Mouse (Mus musculus): ENCODE results near the gene Ccdc93. TPM values are rescaled to one million over a fixed set of nuclear protein-coding genes. Genes with fewer than 3 reads are reported as not detected.
A peak's percentile ranks its signal among the peaks of the same experiment; 100 is the strongest.

Gene Ccdc93
- polyA plus RNA-seq, 1 experiment from 2014 or later: 11.5 TPM

DNA sequence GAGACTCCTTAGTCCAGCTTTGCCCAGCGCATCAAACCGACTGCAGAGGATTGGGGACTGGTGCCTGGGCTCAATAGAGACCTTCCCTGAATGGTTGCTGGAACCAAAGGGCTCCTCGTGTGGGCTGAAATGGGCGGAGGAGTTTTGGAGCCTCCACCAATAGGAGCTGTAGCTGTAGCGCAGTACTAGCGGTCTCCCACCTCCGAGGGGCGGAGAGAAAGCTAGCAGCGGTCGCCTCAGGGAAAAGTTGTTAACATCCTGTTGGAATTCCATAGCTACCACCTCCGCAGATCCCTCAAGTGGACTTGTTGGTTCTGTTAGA is 97.5 kb downstream of the Ccdc93 start, which contains the start of gene Htr5b:
Gene Htr5b, minus strand, starts transcription at position 67 of the 322 bp plus-strand sequence.
- Histone ChIP-seq H3K27me3 (peaks cover 23% of the 10 kb centered on the region; the same call in 1 of the 2 replicates), H3K4me2 (replicated peaks) (peak within 1 kb of the TSS; percentile 55), H3K9ac (replicated peaks) (no peak within 1 kb of the TSS; the same call in 1 of the 2 replicates), H3K36me3 (no peaks in the 10 kb centered on the region), H3K9me3 (no peaks in the 10 kb centered on the region), H3K27ac (replicated peaks) (no peak within 1 kb of the TSS), H3K4me1 (peaks cover 16% of the 10 kb centered on the region), H3K4me3 (peak within 1 kb of the TSS; percentile 36)
- peak; percentile 94 for ATAC-seq (replicated peaks)
- 4% methylated on average over 11 of the region's 11 CpGs for WGBS

DNA sequence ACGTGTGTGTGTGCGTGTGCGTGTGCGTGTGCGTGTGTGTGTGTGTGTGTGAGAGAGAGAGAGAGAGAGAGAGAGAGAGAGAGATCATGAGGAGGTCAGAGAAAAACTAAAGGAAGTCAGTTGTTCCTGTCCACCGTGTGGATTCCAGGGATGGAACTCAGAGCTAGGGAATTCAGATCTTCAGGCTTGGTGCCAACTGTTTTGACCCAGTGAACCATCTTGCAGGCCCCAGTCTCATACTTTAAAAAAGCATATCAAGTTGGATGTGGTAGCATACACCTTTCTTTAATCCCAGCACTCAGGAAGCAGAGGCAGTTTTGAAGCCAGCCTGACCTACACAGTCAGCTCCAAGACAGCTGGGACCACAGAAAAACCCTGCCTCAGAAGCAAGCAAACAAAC is 98.4 kb downstream of the Ccdc93 start:
- no peak for ATAC-seq (replicated peaks)
- no peaks in the 10 kb centered on the region for H3K36me3 ChIP-seq
- peaks cover 23% of the 10 kb centered on the region; the same call in 1 of the 2 replicates for H3K27me3 ChIP-seq
- H3K4me2 ChIP-seq (replicated peaks): no peak overlapping the region
- no peak overlapping the region for H3K4me3 ChIP-seq
- no peak overlapping the region for H3K9ac ChIP-seq (replicated peaks)
- H3K9me3 ChIP-seq: no peaks in the 10 kb centered on the region
- 87% methylated on average over 6 of the region's 6 CpGs for WGBS
- peaks cover 16% of the 10 kb centered on the region for H3K4me1 ChIP-seq
- no peak overlapping the region for H3K27ac ChIP-seq (replicated peaks)

DNA sequence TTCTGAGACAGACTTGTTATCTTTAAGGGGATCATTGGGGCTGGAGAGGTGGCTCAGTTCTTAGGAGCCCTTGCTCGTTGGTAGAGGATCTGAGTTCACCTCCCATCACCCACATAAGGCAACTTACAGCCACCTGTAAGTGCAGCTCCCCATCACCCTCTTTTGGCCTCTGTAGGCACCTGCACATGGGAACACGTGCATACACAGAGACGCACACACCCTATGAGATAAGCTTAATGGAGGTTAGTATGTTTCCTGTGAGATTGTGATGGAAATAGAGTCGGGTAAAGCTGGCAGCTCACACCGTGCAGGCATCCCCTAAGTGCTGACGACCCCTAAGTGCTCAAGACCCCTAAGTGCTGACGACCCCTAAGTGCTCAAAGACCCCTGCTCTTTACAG is 100.6 kb downstream of the Ccdc93 start:
- 76% methylated on average over 7 of the region's 7 CpGs for WGBS
- no peak overlapping the region for H3K4me2 ChIP-seq (replicated peaks)
- no peak overlapping the region for H3K27ac ChIP-seq (replicated peaks)
- no peak for ATAC-seq (replicated peaks)
- no peaks in the 10 kb centered on the region for H3K9me3 ChIP-seq
- H3K9ac ChIP-seq (replicated peaks): no peak overlapping the region
- no peaks in the 10 kb centered on the region for H3K36me3 ChIP-seq
- no peak overlapping the region for H3K4me3 ChIP-seq
- H3K4me1 ChIP-seq: peaks cover 16% of the 10 kb centered on the region
- peaks cover 23% of the 10 kb centered on the region; the same call in 1 of the 2 replicates for H3K27me3 ChIP-seq

DNA sequence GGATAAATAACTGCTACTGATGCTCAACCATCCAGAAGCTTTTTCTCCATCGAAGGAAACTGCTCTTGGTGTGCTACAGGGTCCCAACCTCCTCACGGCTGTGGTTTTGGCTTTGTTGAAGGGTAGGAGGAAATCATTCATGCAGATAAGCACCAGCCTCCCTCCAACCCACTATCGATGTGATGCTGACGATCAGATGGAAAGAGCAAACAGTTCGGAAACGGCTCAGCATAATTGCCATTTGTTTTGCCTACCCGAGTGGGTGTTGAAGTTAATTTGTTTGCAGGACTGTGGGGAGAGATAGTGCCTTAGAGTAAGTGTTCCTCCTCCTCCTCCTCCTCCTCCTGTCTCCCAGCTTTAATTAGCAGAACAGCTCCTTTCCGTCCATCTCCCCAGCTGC is 109.5 kb downstream of the Ccdc93 start:
- no peak overlapping the region for H3K9ac ChIP-seq (replicated peaks)
- no peaks in the 10 kb centered on the region for H3K9me3 ChIP-seq
- H3K36me3 ChIP-seq: no peaks in the 10 kb centered on the region
- no peaks in the 10 kb centered on the region for H3K4me1 ChIP-seq
- no peak overlapping the region for H3K4me2 ChIP-seq (replicated peaks)
- ATAC-seq (replicated peaks): no peak
- H3K27me3 ChIP-seq: no peaks in the 10 kb centered on the region
- no peak overlapping the region for H3K4me3 ChIP-seq
- no peak overlapping the region for H3K27ac ChIP-seq (replicated peaks)
- WGBS: 64% methylated on average over 8 of the region's 8 CpGs

DNA sequence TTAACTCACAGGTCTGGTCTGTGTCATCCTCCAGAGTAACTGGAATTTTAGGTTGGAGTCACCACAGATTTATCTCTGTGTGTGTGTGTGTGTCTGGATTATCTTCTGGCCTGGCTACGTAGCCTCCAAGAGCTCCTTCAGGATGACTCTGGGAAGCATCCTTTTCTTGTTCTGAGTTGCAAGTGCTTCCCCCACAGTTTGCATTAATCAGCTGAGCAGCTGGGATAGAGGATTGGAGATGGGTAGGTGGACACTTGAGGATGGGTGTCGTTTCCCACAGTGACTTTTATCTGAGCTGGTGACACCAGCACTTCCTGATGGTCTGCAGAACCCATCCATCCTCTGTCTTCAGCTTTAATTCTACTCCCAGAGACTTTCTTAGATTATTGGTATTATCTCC is 116.0 kb downstream of the Ccdc93 start:
- Histone ChIP-seq H3K9me3 (no peaks in the 10 kb centered on the region), H3K27ac (replicated peaks) (no peak overlapping the region), H3K4me1 (no peaks in the 10 kb centered on the region), H3K27me3 (no peaks in the 10 kb centered on the region), H3K9ac (replicated peaks) (no peak overlapping the region), H3K36me3 (peaks cover 12% of the 10 kb centered on the region; the same call in 1 of the 2 replicates), H3K4me2 (replicated peaks) (no peak overlapping the region), H3K4me3 (no peak overlapping the region)
- no peak for ATAC-seq (replicated peaks)
- WGBS: 95% methylated on average over 2 of the region's 2 CpGs

DNA sequence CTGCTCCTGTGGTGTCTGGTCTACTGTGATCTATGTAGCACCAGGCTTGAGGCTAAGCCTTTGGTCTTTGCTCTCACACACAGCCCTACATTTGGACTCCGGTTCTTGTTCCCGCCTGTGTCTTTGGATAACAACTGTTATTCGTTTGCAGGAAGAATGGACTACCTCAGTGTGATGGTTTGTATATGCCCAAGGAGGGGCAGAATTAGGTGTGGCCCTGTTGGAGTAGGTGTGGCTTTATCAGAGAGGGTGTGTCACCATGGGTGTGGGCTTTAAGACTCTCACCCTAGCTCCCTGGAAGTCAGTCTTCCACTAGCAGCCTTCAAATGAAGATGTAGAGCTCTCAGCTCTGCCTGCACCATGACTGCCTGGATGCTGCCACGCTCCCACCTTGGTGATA is 117.8 kb downstream of the Ccdc93 start:
- Histone ChIP-seq H3K36me3 (peaks cover 24% of the 10 kb centered on the region), H3K27me3 (no peaks in the 10 kb centered on the region), H3K9ac (replicated peaks) (no peak overlapping the region), H3K4me1 (no peaks in the 10 kb centered on the region), H3K9me3 (no peaks in the 10 kb centered on the region), H3K27ac (replicated peaks) (no peak overlapping the region), H3K4me2 (replicated peaks) (no peak overlapping the region), H3K4me3 (no peak overlapping the region)
- no peak for ATAC-seq (replicated peaks)
- 94% methylated on average over 4 of the region's 4 CpGs for WGBS

DNA sequence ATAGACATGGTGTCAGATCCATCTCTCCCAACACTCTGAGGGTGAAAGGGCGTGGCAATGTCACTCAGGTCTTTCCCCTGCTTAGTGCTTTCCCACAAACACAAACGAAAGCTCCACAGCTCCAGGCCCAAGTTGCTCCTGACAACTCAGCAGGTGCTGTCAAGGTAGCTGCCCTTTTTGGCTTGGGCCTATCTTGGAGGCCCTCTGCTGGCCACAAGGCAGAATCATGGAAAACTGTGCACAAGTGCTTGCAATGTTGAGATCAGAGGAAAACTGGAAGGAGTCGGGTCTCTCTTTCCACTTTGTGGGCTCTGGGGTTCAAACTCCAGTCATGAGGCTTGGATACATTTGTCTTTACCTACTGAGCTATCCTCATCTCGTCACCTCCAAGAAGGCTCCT is 118.6 kb downstream of the Ccdc93 start:
- Histone ChIP-seq H3K4me3 (no peak overlapping the region), H3K4me1 (no peaks in the 10 kb centered on the region), H3K27ac (replicated peaks) (no peak overlapping the region), H3K27me3 (no peaks in the 10 kb centered on the region), H3K4me2 (replicated peaks) (no peak overlapping the region), H3K9ac (replicated peaks) (no peak overlapping the region), H3K36me3 (peaks cover 30% of the 10 kb centered on the region), H3K9me3 (no peaks in the 10 kb centered on the region)
- ATAC-seq (replicated peaks): no peak
- 69% methylated on average over 4 of the region's 4 CpGs for WGBS

DNA sequence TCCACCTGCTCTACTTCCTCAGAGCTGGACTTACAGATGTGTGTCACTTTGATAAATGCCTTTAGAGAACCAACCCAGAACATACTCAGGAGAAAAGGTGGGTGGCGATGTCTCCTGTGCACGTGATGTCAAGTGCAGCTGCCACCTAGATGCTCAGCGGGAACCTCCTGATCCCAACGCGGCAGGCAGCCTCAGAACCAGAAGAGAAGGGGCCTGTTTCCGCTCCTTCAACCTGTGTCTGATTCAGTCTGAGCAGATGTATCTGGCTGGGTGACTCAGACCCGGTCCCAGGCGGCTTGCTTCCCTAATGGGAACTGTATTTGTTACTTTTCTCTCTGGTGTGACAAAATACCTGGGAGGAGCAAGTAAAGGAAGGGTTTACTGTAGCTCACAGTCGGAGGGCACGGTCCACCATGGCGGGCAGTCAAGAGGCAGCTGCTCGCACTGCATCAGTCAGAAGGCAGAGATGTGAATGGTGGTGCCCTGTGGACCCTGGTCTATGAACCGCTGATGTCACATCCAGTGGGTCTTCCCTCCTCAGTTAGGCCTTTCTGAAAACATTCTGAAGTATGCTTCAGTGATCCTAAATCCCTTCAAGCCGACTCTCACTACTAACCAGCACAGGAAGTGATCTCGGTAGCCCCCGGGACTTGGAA is 120.1 kb downstream of the Ccdc93 start:
- no peak overlapping the region for H3K27ac ChIP-seq (replicated peaks)
- no peak overlapping the region for H3K4me2 ChIP-seq (replicated peaks)
- no peak overlapping the region for H3K4me3 ChIP-seq
- no peaks in the 10 kb centered on the region for H3K27me3 ChIP-seq
- H3K9ac ChIP-seq (replicated peaks): no peak overlapping the region
- WGBS: 84% methylated on average over 16 of the region's 16 CpGs
- ATAC-seq (replicated peaks): 0 out of 2 replicates have a peak, but pooled peaks have one; percentile 42
- H3K4me1 ChIP-seq: no peaks in the 10 kb centered on the region
- H3K9me3 ChIP-seq: no peaks in the 10 kb centered on the region
- peaks cover 44% of the 10 kb centered on the region for H3K36me3 ChIP-seq

DNA sequence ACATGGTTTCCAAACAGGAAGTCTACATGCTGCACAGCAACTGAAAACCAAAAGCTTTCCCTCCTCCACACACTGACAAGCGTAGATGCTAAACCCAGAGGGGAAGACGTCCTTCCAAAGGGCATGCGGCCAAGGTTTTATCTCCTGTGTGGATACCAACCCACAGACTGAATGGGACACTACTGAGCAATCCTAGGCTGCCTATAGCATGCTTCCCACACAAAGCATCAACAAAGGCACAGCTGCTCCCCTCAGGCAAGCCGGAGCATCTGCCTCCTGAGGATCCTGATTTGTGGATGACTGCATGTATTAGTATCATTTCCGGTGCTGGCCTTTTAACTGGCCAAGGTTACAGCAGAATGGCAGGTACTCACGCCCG is 120.6 kb downstream of the Ccdc93 start:
- H3K9me3 ChIP-seq: no peaks in the 10 kb centered on the region
- no peak overlapping the region for H3K4me3 ChIP-seq
- H3K27me3 ChIP-seq: no peaks in the 10 kb centered on the region
- H3K27ac ChIP-seq (replicated peaks): no peak overlapping the region
- no peak for ATAC-seq (replicated peaks)
- H3K4me2 ChIP-seq (replicated peaks): no peak overlapping the region
- H3K36me3 ChIP-seq: peaks cover 49% of the 10 kb centered on the region
- H3K4me1 ChIP-seq: no peaks in the 10 kb centered on the region
- no peak overlapping the region for H3K9ac ChIP-seq (replicated peaks)
- WGBS: 91% methylated on average over 7 of the region's 7 CpGs

Other genes with a start within 250 kb of the Ccdc93 start
- gene Insig2, start 98.5 kb upstream of the Ccdc93 start, polyA plus RNA-seq (2015; fragmentation: Nextera tagmentation; extraction: Ambion mirVana): 40.5 and 44.4 TPM in 2 replicates
- gene Htr5b, start 97.4 kb downstream of the Ccdc93 start, polyA plus RNA-seq (2015; fragmentation: Nextera tagmentation; extraction: Ambion mirVana): 0.39 and 0.52 TPM in 2 replicates
- 51.0 and 53.7 TPM in 2 replicates for gene Ddx18, start 136.9 kb downstream of the Ccdc93 start, polyA plus RNA-seq (2015; fragmentation: Nextera tagmentation; extraction: Ambion mirVana)